Mouse (Mus musculus): Measurements from ENCODE around the gene Hist2h4.
"Not testable (repeated sequence)": the region's sequence is repeated elsewhere in the genome, so short reads cannot be mapped to it uniquely, and the experiment has no call there.

Hist2h4 gene

GRCm38 (mm10) chr3:96247356-96248140 lies 15.6 kb downstream of the Hist2h4 start:
- in situ Hi-C loops (cut with MboI, MseI): no loop called here

- in situ Hi-C loops (cut with MboI, MseI): not testable (repeated sequence)
Observed at GRCm38 (mm10) chr3:96246427-96246856, 16.7 kb downstream of the Hist2h4 start, which contains the start of gene Hist2h3c1. Gene Hist2h3c1, plus strand, starts transcription at chr3:96246685.

GRCm38 (mm10) chr3:96246018-96246417 lies 17.1 kb downstream of the Hist2h4 start:
- in situ Hi-C loops (cut with MboI, MseI): not testable (repeated sequence)

GRCm38 (mm10) chr3:96245003-96245886 lies 17.9 kb downstream of the Hist2h4 start, which contains the start of gene Hist2h2aa1:
Gene Hist2h2aa1, plus strand, starts transcription at chr3:96245497.
- in situ Hi-C loops (cut with MboI, MseI): not testable (repeated sequence)

- in situ Hi-C loops (cut with MboI, MseI): no loop called here
Observed at GRCm38 (mm10) chr3:96243921-96244572, 19.1 kb downstream of the Hist2h4 start.

- in situ Hi-C loops (cut with MboI, MseI): no loop called here
Observed at GRCm38 (mm10) chr3:96240799-96241197, 22.3 kb downstream of the Hist2h4 start.

- in situ Hi-C loops (cut with MboI, MseI): not testable (repeated sequence)
Observed at GRCm38 (mm10) chr3:96239949-96240798, 22.9 kb downstream of the Hist2h4 start, which contains the start of gene Hist2h2aa2. Gene Hist2h2aa2, minus strand, starts transcription at chr3:96240276.

- in situ Hi-C loops (cut with MboI, MseI): not testable (repeated sequence)
Observed at GRCm38 (mm10) chr3:96238954-96239793, 23.9 kb downstream of the Hist2h4 start, which contains the start of gene Hist2h3c2. Gene Hist2h3c2, minus strand, starts transcription at chr3:96239127.

GRCm38 (mm10) chr3:96237904-96238511 lies 25.1 kb downstream of the Hist2h4 start:
- in situ Hi-C loops (cut with MboI, MseI): no loop called here

GRCm38 (mm10) chr3:96237335-96237903 lies 25.7 kb downstream of the Hist2h4 start:
- in situ Hi-C loops (cut with MboI, MseI): no loop called here

GRCm38 (mm10) chr3:96236834-96237334 lies 26.2 kb downstream of the Hist2h4 start:
- in situ Hi-C loops (cut with MboI, MseI): no loop called here

- in situ Hi-C loops (cut with MboI, MseI): no loop called here
Observed at GRCm38 (mm10) chr3:96235836-96236235, 27.3 kb downstream of the Hist2h4 start.

- in situ Hi-C loops (cut with MboI, MseI): no loop called here
Observed at GRCm38 (mm10) chr3:96234914-96235313, 28.2 kb downstream of the Hist2h4 start.

- in situ Hi-C loops (cut with MboI, MseI): no loop called here
Observed at GRCm38 (mm10) chr3:96231758-96232120, 31.4 kb downstream of the Hist2h4 start.

- in situ Hi-C loops (cut with MboI, MseI): no loop called here
Observed at GRCm38 (mm10) chr3:96230910-96231757, 32.0 kb downstream of the Hist2h4 start.

GRCm38 (mm10) chr3:96230404-96230803 lies 32.7 kb downstream of the Hist2h4 start:
- in situ Hi-C loops (cut with MboI, MseI): no loop called here

- in situ Hi-C loops (cut with MboI, MseI): no loop called here
Observed at GRCm38 (mm10) chr3:96228828-96229227, 34.3 kb downstream of the Hist2h4 start.

Data from regulatory T cell (primary cell).